Mouse (Mus musculus) olfactory bulb, adult 2 months (tissue): ENCODE data around the gene Rpusd3.

Experiments
- CTCF ChIP-seq: fragments of 200-500 bp; IDR thresholded peaks from 2 replicates; pipeline ENCODE4 v1.5.1; 2012; ENCODE audit warnings: low read depth, mild to moderate bottlenecking, low read length, moderate library complexity; ENCODE audit not compliant: insufficient read depth
- POLR2A ChIP-seq: fragments of 200-500 bp; IDR thresholded peaks from 2 replicates; pipeline ENCODE4 v1.6.1; 2012; ENCODE audit warnings: mild to moderate bottlenecking, low read depth, low read length, moderate library complexity; ENCODE audit not compliant: insufficient read depth

- TF ChIP-seq CTCF (no peak), POLR2A (no peak)
Observed at GRCm38 (mm10) chr6:113431801-113432200, 12.7 kb upstream of the Rpusd3 start.
